9 mouse cellular contexts compared by ENCODE assay signal in the genomic region with DNA sequence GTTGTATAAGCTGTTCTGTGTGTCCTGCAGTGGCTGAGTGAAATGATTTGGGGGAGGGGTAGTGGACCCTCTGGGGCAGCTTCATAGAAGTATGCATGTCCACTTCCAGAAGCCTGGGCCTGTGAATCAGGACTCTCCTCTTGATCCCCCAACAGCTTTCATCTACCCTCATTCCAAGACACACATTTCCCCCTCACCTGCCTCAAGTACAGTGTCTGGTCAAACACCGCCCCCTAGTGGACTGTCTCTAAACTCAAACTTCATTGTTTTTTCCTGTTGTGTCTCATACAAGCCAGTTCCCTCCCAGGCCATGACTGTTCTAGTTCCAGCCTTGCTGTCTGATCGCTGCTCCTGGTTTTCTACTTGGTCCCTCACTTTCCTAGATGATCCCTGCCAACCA. TPM values are rescaled to one million over a fixed set of nuclear protein-coding genes. Genes with fewer than 3 reads are reported as not detected.
DNase-seq lines count a peak whose midpoint lies in the region; ATAC-seq and TF ChIP-seq lines count a peak whose summit lies in the region.
"Had no signal": no experiment of that assay in that cellular context is flagged by ENCODE, and none has a peak within 500 bp of the region (broad histone marks: within the 10 kb centered on the region; RNA-seq: fewer than 3 reads in every experiment).

No protein-coding gene starts in this region.

- H3K9me3 ChIP-seq in heart, embryonic 11.5 days (replicated peaks; ENCODE audit: control insufficient read depth, low read length) = no peaks in the 10 kb centered on the region
- H3K9me3 ChIP-seq in ES-E14 (ENCODE audit: control insufficient read depth, insufficient read depth, low read depth, low read length) = no peaks in the 10 kb centered on the region
- no peaks in the 10 kb centered on the region for H3K9me3 ChIP-seq in stomach, embryonic 14.5 days (ENCODE audit: control insufficient read depth, low read depth, low read length)

- no peaks in the 10 kb centered on the region for H3K4me1 ChIP-seq in heart, embryonic 11.5 days (ENCODE audit: control insufficient read depth, insufficient read depth, low read length)
- peaks cover 0 to 10% of the 10 kb centered on the region in 2 experiments; a peak in 2 of 4 replicates for H3K4me1 ChIP-seq in ES-E14 (ENCODE audit: control insufficient read depth in 2 of 2, insufficient read depth in 2 of 2, low read length in 2 of 2, poor library complexity in 1 of 2)
- no peaks in the 10 kb centered on the region for H3K4me1 ChIP-seq in stomach, embryonic 14.5 days (ENCODE audit: control insufficient read depth, insufficient read depth, low read length)

- H3K36me3 ChIP-seq in heart, embryonic 11.5 days (ENCODE audit: control insufficient read depth, insufficient read depth, low read length) = peaks cover under 1% of the 10 kb centered on the region; the same call in 1 of the 2 replicates
- no peaks in the 10 kb centered on the region for H3K36me3 ChIP-seq in ES-E14 (ENCODE audit: control insufficient read depth, insufficient read depth, low read length, poor library complexity, severe bottlenecking)
- peaks cover 10% of the 10 kb centered on the region; the same call in 1 of the 2 replicates for H3K36me3 ChIP-seq in stomach, embryonic 14.5 days (ENCODE audit: control insufficient read depth, insufficient read depth, low read length)

- DNase-seq in heart, adult 8-10 months (ENCODE audit: low spot score) = peak; percentile 38
- peak; percentile 72 for DNase-seq in ES-E14 (ENCODE audit: low read depth, low spot score)
- peak; percentile 30 to 41 for DNase-seq in cerebellum, adult 18-20 months
- DNase-seq in layer of hippocampus, adult 9-10 months (ENCODE audit: low spot score) = peak; percentile 10
- DNase-seq in mesoderm, embryonic 11.5 days (ENCODE audit: low read depth, low spot score) = peak; percentile 74

- H3K27me3 ChIP-seq in heart, embryonic 11.5 days (ENCODE audit: control insufficient read depth, insufficient read depth, low read length) = no peaks in the 10 kb centered on the region
- H3K27me3 ChIP-seq in stomach, embryonic 14.5 days (ENCODE audit: control insufficient read depth, insufficient read depth, low read length) = no peaks in the 10 kb centered on the region

- H3K4me2 ChIP-seq in heart, embryonic 11.5 days = no peak overlapping the region
- no peak overlapping the region for H3K4me2 ChIP-seq in stomach, embryonic 14.5 days (replicated peaks; ENCODE audit: low read depth, low read length)

- no peak overlapping the region for H3K4me3 ChIP-seq in heart, embryonic 11.5 days (ENCODE audit: low read depth, low read length)
- H3K4me3 ChIP-seq in ES-E14 (ENCODE audit: insufficient read depth in 1 of 2, low read depth in 1 of 2, low read length in 2 of 2, poor library complexity in 1 of 2, severe bottlenecking in 1 of 2) = no peak overlapping the region
- H3K4me3 ChIP-seq in stomach, embryonic 14.5 days (ENCODE audit: low read depth, low read length) = no peak overlapping the region

- WGBS in heart, embryonic 11.5 days (ENCODE audit: insufficient replicate concordance) = 18% methylated on average over 2 of the region's 2 CpGs
- WGBS in stomach, embryonic 14.5 days = 12% methylated on average over 2 of the region's 2 CpGs

- ATAC-seq in heart, embryonic 11.5 days (replicated peaks; ENCODE audit: insufficient number of reproducible peaks, low FRiP score, low TSS enrichment) = no peak
- ATAC-seq in frontal cortex, adult (ENCODE audit: low TSS enrichment) = peak; percentile 75
- 0 out of 2 replicates have a peak, but pooled peaks have one; percentile 2 for ATAC-seq in stomach, embryonic 14.5 days (ENCODE audit: insufficient number of reproducible peaks, insufficient read depth, low FRiP score, low read depth)

- no peak overlapping the region for H3K27ac ChIP-seq in heart, embryonic 11.5 days (ENCODE audit: low read depth, low read length)
- H3K27ac ChIP-seq in ES-E14 (ENCODE audit: insufficient read depth, low read depth, low read length, poor library complexity, severe bottlenecking) = no peak overlapping the region
- no peak overlapping the region for H3K27ac ChIP-seq in stomach, embryonic 14.5 days (ENCODE audit: low read length)

- in situ Hi-C loops in ES-E14 (cut with MboI; ENCODE audit: low sequenced_read_pairs in 2 of 2, unreplicated experiment in 2 of 2) = loop anchor here in 1 of 2 experiments (25.0 kb wide), 1 partner anchor 536 kb away; a partner anchor contains a TSS

- H3K9ac ChIP-seq in heart, embryonic 11.5 days (ENCODE audit: low read depth, low read length) = no peak overlapping the region
- no peak overlapping the region for H3K9ac ChIP-seq in ES-E14 (ENCODE audit: insufficient read depth, low read depth, low read length, poor library complexity, severe bottlenecking)
- H3K9ac ChIP-seq in stomach, embryonic 14.5 days (replicated peaks; ENCODE audit: low read depth, low read length) = no peak overlapping the region

TF ChIP-seq in ES-E14, 5 proteins besides CTCF, POLR2A, EP300 and RAD21:
- TF ChIP-seq ZNF384 (IDR thresholded peaks at IDR 0.05; ENCODE audit: low read depth, low read length) (no peak), ZC3H11A (IDR thresholded peaks at IDR 0.05; ENCODE audit: borderline replicate concordance, low read depth, low read length) (peak; percentile 76; the same call in 1 of the 2 replicates)

RNA-seq across cellular contexts. Expression of a gene that starts 9.9 kb away (rescaled TPM):
- total RNA-seq in heart, adult 8-10 months (2022) = under 1 TPM in 1 of 4 experiments, not detected in 3; 0.16 TPM
- polyA plus RNA-seq in heart, embryonic 11.5 days (2014; fragmentation: Nextera tagmentation; extraction: Ambion mirVana) = 0.76 and 1.2 TPM in 2 replicates
- 0.62 and 0.85 TPM in 2 replicates for total RNA-seq in ES-E14 (2012; rRNA removed)
- polyA plus RNA-seq in stomach, embryonic 14.5 days (2014; fragmentation: Nextera tagmentation; extraction: Ambion mirVana) = 0.12 and 0.14 TPM in 2 replicates

RNA-seq across cellular contexts. Expression of a gene that starts 53.1 kb away (rescaled TPM):
- not detected for total RNA-seq in heart, adult 8-10 months (2022)
- not detected in 2 replicates for polyA plus RNA-seq in heart, embryonic 11.5 days (2014; fragmentation: Nextera tagmentation; extraction: Ambion mirVana)
- total RNA-seq in ES-E14 (2012; rRNA removed) = not detected in 2 replicates
- polyA plus RNA-seq in stomach, embryonic 14.5 days (2014; fragmentation: Nextera tagmentation; extraction: Ambion mirVana) = not detected in 2 replicates
- total RNA-seq: layer of hippocampus, adult 8-10 months had no signal

Comparison
In these comparisons a context has a peak if more than half of its experiments do, and no peak if none do; other contexts are left out.
1. DNase-seq: peak in every context shown above with its lines; median percentile 74 in mesoderm, embryonic 11.5 days; 72 in ES-E14; 38 in heart, adult 8-10 months; 36 in cerebellum, adult 18-20 months; 10 in layer of hippocampus, adult 9-10 months.